Mouse (Mus musculus): ENCODE results near the gene Olfr457.

- no peak for TF ChIP-seq CTCF (IDR thresholded peaks at IDR 0.05; ENCODE audit: low read depth, low read length)
- TF ChIP-seq GATA1 (IDR thresholded peaks at IDR 0.05; ENCODE audit: borderline replicate concordance, low read length), result no peak
- TF ChIP-seq GATA2 (IDR thresholded peaks at IDR 0.05; ENCODE audit: borderline replicate concordance, low read depth, low read length), result no peak
Observed at GRCm38 (mm10) chr6:42447381-42447780, 28.8 kb downstream of the Olfr457 start.
